Mouse (Mus musculus) hindbrain, embryonic 15.5 days (tissue): Measurements from ENCODE around the gene Zfp451. TPM values are rescaled to one million over a fixed set of nuclear protein-coding genes. Genes with fewer than 3 reads are reported as not detected.
A peak's percentile ranks its signal among the peaks of the same experiment; 100 is the strongest.

Experiments used
- ATAC-seq: fragments of 200-750 bp; cut with Nextera tagmentation; 2 replicates; pipeline ENCODE4 v1.8.0; 2017; ENCODE audit warnings: low read depth, moderate number of reproducible peaks, moderate TSS enrichment; ENCODE audit not compliant: low FRiP score
- H3K27ac ChIP-seq: fragments of 300-500 bp; sonication (generic); replicated peaks from 2 replicates; pipeline ENCODE4 v1.5.1; 2015; ENCODE audit warnings: mild to moderate bottlenecking, inconsistent platforms
- H3K27me3 ChIP-seq: fragments of 300-500 bp; sonication (generic); 2 replicates; pipeline ENCODE4 v1.6.1; 2015; ENCODE audit warnings: control low read depth, inconsistent platforms
- H3K36me3 ChIP-seq: fragments of 300-500 bp; sonication (generic); 2 replicates; pipeline ENCODE4 v1.6.1; 2015; ENCODE audit warnings: control low read depth, inconsistent platforms
- H3K4me1 ChIP-seq: fragments of 300-500 bp; sonication (generic); replicated peaks from 2 replicates; pipeline ENCODE4 v1.6.1; 2015; ENCODE audit warnings: control low read depth, inconsistent platforms
- H3K4me2 ChIP-seq: fragments of 300-500 bp; sonication (generic); 2 replicates; pipeline ENCODE4 v1.6.1; 2015; ENCODE audit warnings: moderate library complexity, mild to moderate bottlenecking, inconsistent platforms
- H3K4me3 ChIP-seq: fragments of 300-500 bp; sonication (generic); 2 replicates; pipeline ENCODE4 v1.5.1; 2015; ENCODE audit warnings: mild to moderate bottlenecking, inconsistent platforms
- H3K9ac ChIP-seq: fragments of 300-500 bp; sonication (generic); 2 replicates; pipeline ENCODE4 v1.6.1; 2015; ENCODE audit warnings: inconsistent platforms
- H3K9me3 ChIP-seq: fragments of 300-500 bp; sonication (generic); 2 replicates; pipeline ENCODE4 v1.6.1; 2016; ENCODE audit warnings: control low read depth, inconsistent platforms
- WGBS: fragments of 180-500 bp; shearing (Covaris S2); methylation state at CpG from one replicate; pipeline ENCODE4 v1.1.7; 2015; 5-methylcytosine and 5-hydroxymethylcytosine counted together
- polyA plus RNA-seq: library from polyadenylated mRNA; unstranded; fragments of >200 nt; fragmentation: Nextera tagmentation; extraction: Ambion mirVana; gene quantifications from 2 replicates; pipeline ENCODE4 v1.2.1, GENCODE M21; 2015

Zfp451 gene
- polyA plus RNA-seq, 1 experiment from 2014 or later: 37.7 TPM

GRCm38 (mm10) chr1:33776175-33776611, 38.2 kb downstream of the Zfp451 start:
- no peak overlapping the region for H3K9ac ChIP-seq
- 75% methylated on average over 14 of the region's 14 CpGs for WGBS
- H3K9me3 ChIP-seq: no peaks in the 10 kb centered on the region
- peaks cover 23% of the 10 kb centered on the region for H3K36me3 ChIP-seq
- H3K27me3 ChIP-seq: no peaks in the 10 kb centered on the region
- ATAC-seq: no peak
- H3K4me1 ChIP-seq: no peaks in the 10 kb centered on the region
- H3K27ac ChIP-seq: no peak overlapping the region
- no peak overlapping the region for H3K4me3 ChIP-seq
- no peak overlapping the region for H3K4me2 ChIP-seq

- 97% methylated on average over 9 of the region's 9 CpGs for WGBS
- H3K4me2 ChIP-seq: no peak overlapping the region
- no peaks in the 10 kb centered on the region for H3K9me3 ChIP-seq
- no peak overlapping the region for H3K4me3 ChIP-seq
- no peaks in the 10 kb centered on the region for H3K27me3 ChIP-seq
- H3K4me1 ChIP-seq: no peaks in the 10 kb centered on the region
- H3K27ac ChIP-seq: no peak overlapping the region
- H3K9ac ChIP-seq: no peak overlapping the region
- peaks cover 38% of the 10 kb centered on the region for H3K36me3 ChIP-seq
- ATAC-seq: no peak
These were observed 42.3 kb downstream of the Zfp451 start for GRCm38 (mm10) chr1:33772106-33772505.

DNA sequence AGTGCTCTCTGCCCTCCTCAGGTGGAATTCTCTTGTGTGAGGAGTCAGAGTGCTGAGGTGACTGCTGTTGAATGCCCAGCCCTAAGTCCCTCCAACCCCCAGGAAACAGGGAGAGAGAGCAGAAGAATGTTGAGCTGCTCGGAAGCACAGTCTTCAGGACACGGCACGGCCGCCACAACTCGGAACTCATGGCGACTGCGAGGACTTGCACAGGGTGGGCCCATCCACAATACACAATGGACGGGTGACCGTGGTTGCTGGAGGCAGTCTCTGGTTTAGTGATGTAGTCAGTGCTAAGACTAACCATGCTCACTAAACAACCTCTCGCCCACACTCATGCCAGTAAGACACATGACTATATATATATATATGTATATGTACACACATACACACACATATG, 42.8 kb downstream of the Zfp451 start:
- Histone ChIP-seq H3K4me1 (no peaks in the 10 kb centered on the region), H3K9ac (no peak overlapping the region), H3K27me3 (no peaks in the 10 kb centered on the region), H3K36me3 (peaks cover 35% of the 10 kb centered on the region), H3K4me3 (no peak overlapping the region), H3K9me3 (no peaks in the 10 kb centered on the region), H3K27ac (no peak overlapping the region), H3K4me2 (no peak overlapping the region)
- 89% methylated on average over 10 of the region's 10 CpGs for WGBS
- ATAC-seq: no peak

DNA sequence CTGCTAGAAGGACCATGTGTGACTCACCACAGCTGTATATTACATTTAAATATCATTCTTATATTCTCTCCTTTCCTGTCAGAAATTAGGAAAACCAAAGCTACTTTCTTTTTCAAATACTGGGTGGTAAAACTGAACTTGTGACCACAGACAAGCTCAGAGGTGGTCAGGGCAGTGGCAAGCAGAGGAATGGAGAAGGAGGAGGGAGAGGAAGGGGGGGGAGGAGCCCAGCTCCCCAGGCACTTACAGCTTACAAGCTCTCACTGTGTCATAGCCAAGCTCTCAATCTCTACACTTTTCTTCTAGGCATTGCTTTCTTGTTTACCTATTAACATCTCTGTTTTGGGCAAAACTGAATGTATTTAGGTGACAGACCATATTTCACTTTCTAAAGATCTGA, 45.6 kb downstream of the Zfp451 start:
- no peak overlapping the region for H3K9ac ChIP-seq
- peaks cover 27% of the 10 kb centered on the region for H3K36me3 ChIP-seq
- no peak overlapping the region for H3K4me3 ChIP-seq
- H3K4me1 ChIP-seq: no peaks in the 10 kb centered on the region
- no peak for ATAC-seq
- no peaks in the 10 kb centered on the region for H3K27me3 ChIP-seq
- no peak overlapping the region for H3K27ac ChIP-seq
- H3K4me2 ChIP-seq: no peak overlapping the region
- no peaks in the 10 kb centered on the region for H3K9me3 ChIP-seq

- Histone ChIP-seq H3K4me1 (no peaks in the 10 kb centered on the region), H3K4me3 (no peak overlapping the region), H3K9me3 (no peaks in the 10 kb centered on the region), H3K9ac (no peak overlapping the region), H3K36me3 (peaks cover 27% of the 10 kb centered on the region), H3K4me2 (no peak overlapping the region), H3K27ac (no peak overlapping the region), H3K27me3 (no peaks in the 10 kb centered on the region)
- ATAC-seq: no peak
- WGBS: 83% methylated on average over 1 of the region's 1 CpGs
These were observed 46.2 kb downstream of the Zfp451 start for GRCm38 (mm10) chr1:33768091-33768787.

DNA sequence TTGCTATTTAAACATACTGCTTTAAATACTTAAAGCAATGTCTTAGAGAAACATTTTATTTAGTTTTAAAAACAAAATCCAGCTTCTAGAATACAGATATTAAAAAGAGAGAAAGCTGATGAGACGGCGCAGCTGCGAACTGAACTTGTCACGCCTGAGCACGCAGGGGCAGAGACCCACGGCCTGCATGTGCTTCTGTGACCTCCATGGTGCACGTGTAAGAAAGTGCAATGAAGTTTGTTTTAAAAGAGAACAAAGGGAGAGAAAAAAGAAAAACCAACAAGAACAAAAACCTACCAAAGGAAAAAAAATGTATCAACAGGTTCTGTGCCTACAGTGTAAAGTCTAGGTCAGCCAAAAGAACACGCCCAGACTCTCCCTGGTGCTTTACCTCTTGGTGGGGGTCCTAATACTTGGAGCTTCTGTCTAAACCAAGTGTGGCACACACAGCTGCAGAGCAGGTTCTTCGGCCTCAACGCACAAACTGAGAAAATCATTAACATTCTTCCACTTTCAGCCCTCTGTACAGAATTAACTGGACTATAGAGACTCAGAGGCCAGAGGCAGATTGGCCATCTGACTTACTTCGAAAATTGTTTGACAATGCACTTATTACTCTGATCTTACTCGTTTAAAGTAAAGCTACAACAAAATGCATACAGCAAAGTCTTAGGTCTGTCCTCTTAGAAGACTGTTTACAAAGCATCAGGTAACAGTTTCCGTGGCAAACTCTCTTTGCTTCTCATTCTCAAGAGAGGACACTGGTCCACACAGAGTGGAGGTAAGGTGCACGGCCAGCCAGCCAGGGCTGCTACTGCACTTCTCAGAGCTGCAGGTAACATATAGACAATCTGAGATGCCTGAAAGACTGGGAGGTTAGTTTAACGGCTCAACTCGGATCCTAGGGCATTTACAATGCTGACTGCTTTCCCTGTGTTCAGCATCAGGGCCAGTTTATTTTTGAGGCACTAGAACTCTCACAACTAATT, 47.6 kb downstream of the Zfp451 start:
- Histone ChIP-seq H3K27ac (no peak overlapping the region), H3K4me3 (no peak overlapping the region), H3K36me3 (peaks cover 25% of the 10 kb centered on the region), H3K4me2 (no peak overlapping the region), H3K9me3 (no peaks in the 10 kb centered on the region), H3K27me3 (no peaks in the 10 kb centered on the region), H3K4me1 (no peaks in the 10 kb centered on the region), H3K9ac (no peak overlapping the region)
- ATAC-seq: no peak
- WGBS: 75% methylated on average over 16 of the region's 16 CpGs

DNA sequence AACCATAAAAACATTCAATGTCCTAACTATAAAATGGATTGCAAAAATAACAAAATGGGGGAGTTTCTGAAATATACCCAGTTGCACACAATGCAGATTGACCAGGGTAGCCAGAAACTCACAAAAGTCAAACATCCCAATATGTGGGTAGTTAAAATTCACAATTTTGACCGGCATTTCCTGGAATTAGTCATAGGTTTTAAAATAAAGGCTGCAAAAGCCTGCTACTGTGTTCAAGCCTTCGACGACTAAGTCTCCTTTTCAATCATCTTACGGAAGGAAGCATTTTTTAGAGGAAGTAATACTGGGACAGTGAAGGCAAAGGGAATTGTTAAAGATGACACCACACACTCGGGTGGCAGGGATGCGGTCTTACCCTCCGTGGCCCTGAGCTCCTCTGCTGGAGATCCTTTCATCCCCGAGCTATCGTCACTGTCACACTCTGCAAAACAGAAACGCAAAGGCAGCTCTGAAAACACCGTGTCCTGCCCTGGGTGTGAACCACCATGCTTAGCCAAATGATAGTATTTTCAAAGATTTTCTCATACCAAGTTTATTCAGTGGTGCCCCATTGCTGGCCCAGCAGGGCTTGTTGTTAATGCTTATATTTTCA, 48.8 kb downstream of the Zfp451 start:
- Histone ChIP-seq H3K4me2 (no peak overlapping the region), H3K4me1 (no peaks in the 10 kb centered on the region), H3K27me3 (no peaks in the 10 kb centered on the region), H3K27ac (no peak overlapping the region), H3K9me3 (no peaks in the 10 kb centered on the region), H3K4me3 (no peak overlapping the region), H3K9ac (no peak overlapping the region), H3K36me3 (peaks cover 20% of the 10 kb centered on the region)
- 88% methylated on average over 11 of the region's 11 CpGs for WGBS
- ATAC-seq: no peak

- no peaks in the 10 kb centered on the region for H3K27me3 ChIP-seq
- no peaks in the 10 kb centered on the region for H3K4me1 ChIP-seq
- H3K4me3 ChIP-seq: no peak overlapping the region
- no peak for ATAC-seq
- H3K9ac ChIP-seq: no peak overlapping the region
- no peak overlapping the region for H3K27ac ChIP-seq
- H3K36me3 ChIP-seq: 0 out of 2 replicates have a peak, but pooled peaks cover 11% of the 10 kb centered on the region
- H3K4me2 ChIP-seq: no peak overlapping the region
- WGBS: 72% methylated on average over 2 of the region's 2 CpGs
- no peaks in the 10 kb centered on the region for H3K9me3 ChIP-seq
These were observed 50.6 kb downstream of the Zfp451 start for GRCm38 (mm10) chr1:33763826-33764225.

- no peak overlapping the region for H3K4me2 ChIP-seq
- H3K4me3 ChIP-seq: no peak overlapping the region
- H3K27ac ChIP-seq: no peak overlapping the region
- peaks cover 20% of the 10 kb centered on the region for H3K4me1 ChIP-seq
- no peak for ATAC-seq
- WGBS: 43% methylated on average over 4 of the region's 4 CpGs
- 0 out of 2 replicates have a peak, but pooled peaks cover 11% of the 10 kb centered on the region for H3K36me3 ChIP-seq
- H3K9me3 ChIP-seq: no peaks in the 10 kb centered on the region
- no peaks in the 10 kb centered on the region for H3K27me3 ChIP-seq
- H3K9ac ChIP-seq: no peak overlapping the region
These were observed 55.9 kb downstream of the Zfp451 start for GRCm38 (mm10) chr1:33758488-33758887.

DNA sequence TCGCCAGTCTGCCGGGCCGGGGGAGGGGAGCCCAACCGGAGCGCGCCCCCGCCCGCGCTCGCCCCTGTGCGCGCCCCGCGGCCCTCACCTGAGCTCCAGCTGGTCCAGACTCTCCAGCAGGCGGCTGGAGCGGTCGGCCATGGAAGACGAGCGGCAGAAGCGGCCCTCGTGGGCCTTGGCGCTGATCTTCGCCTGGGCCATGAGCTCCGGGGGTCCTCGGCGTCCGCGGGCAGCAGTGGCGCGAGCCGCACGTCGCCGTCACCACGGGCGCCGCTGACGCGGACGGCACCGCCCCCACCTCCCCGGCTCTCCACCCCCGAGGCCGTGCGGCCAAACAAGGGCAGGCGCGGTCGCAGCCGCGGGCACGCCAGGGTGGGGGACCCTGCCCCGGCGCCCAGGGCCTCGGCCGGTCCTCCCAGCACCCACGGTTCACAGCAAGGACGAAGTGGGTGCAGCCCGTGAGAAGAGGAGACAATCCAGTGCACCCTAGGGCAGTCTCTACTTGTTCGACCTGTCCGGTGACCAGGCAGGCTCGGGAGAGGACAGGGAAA, 56.8 kb downstream of the Zfp451 start, which contains the start of gene Bag2:
Gene Bag2, minus strand, starts transcription at position 305 of the 551 bp plus-strand sequence.
- H3K27me3 ChIP-seq: no peaks in the 10 kb centered on the region
- peak within 1 kb of the TSS; percentile 71 for H3K9ac ChIP-seq
- H3K36me3 ChIP-seq: 0 out of 2 replicates have a peak, but pooled peaks cover 11% of the 10 kb centered on the region
- peak within 1 kb of the TSS; percentile 94 for H3K4me2 ChIP-seq
- WGBS: under 1% methylated on average over 55 of the region's 61 CpGs
- ATAC-seq: peak; percentile 89
- H3K4me1 ChIP-seq: peaks cover 20% of the 10 kb centered on the region
- H3K4me3 ChIP-seq: peak within 1 kb of the TSS; percentile 83
- no peaks in the 10 kb centered on the region for H3K9me3 ChIP-seq
- H3K27ac ChIP-seq: peak within 1 kb of the TSS; percentile 71

- Histone ChIP-seq H3K4me1 (peaks cover 20% of the 10 kb centered on the region), H3K27ac (no peak overlapping the region), H3K9ac (peak overlapping the region; percentile 71), H3K9me3 (no peaks in the 10 kb centered on the region), H3K4me3 (peak overlapping the region; percentile 83), H3K4me2 (peak overlapping the region; percentile 94), H3K27me3 (no peaks in the 10 kb centered on the region), H3K36me3 (0 out of 2 replicates have a peak, but pooled peaks cover 11% of the 10 kb centered on the region)
- peak; percentile 66 for ATAC-seq
- WGBS: 6% methylated on average over 14 of the region's 14 CpGs
These were observed 57.4 kb downstream of the Zfp451 start for GRCm38 (mm10) chr1:33757033-33757413.
